Mouse (Mus musculus) megakaryocyte progenitor cell, adult 5-6 weeks (primary cell): ENCODE results near the gene Jade1. TPM values are rescaled to one million over a fixed set of nuclear protein-coding genes. Genes with fewer than 3 reads are reported as not detected.

Source experiments
- ATAC-seq: replicated peaks from 2 replicates; pipeline ENCODE4 v1.8.0; 2016; ENCODE audit warnings: mild to moderate bottlenecking, moderate TSS enrichment, inconsistent platforms; ENCODE audit not compliant: poor library complexity
- total RNA-seq, 2 experiments: library from RNA; stranded (forward) in 1 of 2; stranded (reverse) in 1 of 2; fragments of 157-497, 149-512 nt in 1 of 2; fragments of 200-1000 nt in 1 of 2; gene quantifications; 2 replicates each; pipeline versions ENCODE4 v1.2.3 to v1.2.4; 2015 to 2017

Jade1 gene
- total RNA-seq (2015) = 45.3 and 47.8 TPM in 2 replicates
- total RNA-seq (2017) = 34.6 and 38.7 TPM in 2 replicates

GRCm38 (mm10) chr3:41555491-41556381 lies at the start of gene Jade1:
Gene Jade1 (plus strand): TSS chr3:41555731.
- no peak for ATAC-seq

GRCm38 (mm10) chr3:41509441-41509840 lies 46.1 kb upstream of the Jade1 start:
- ATAC-seq = peak; percentile 91

GRCm38 (mm10) chr3:41510191-41510590 lies 45.3 kb upstream of the Jade1 start:
- ATAC-seq = no peak

GRCm38 (mm10) chr3:41510750-41511149 lies 44.8 kb upstream of the Jade1 start:
- no peak for ATAC-seq

- no peak for ATAC-seq
These were observed 41.5 kb upstream of the Jade1 start for GRCm38 (mm10) chr3:41514003-41514402.

- ATAC-seq = peak; percentile 81
These were observed 40.7 kb upstream of the Jade1 start for GRCm38 (mm10) chr3:41514683-41515305.

- no peak for ATAC-seq
These were observed 38.5 kb upstream of the Jade1 start for GRCm38 (mm10) chr3:41516961-41517518.

- ATAC-seq = no peak
These were observed 34.6 kb upstream of the Jade1 start for GRCm38 (mm10) chr3:41520925-41521324.

GRCm38 (mm10) chr3:41521733-41522132 lies 33.8 kb upstream of the Jade1 start:
- ATAC-seq = no peak

- peak; percentile 40 for ATAC-seq
These were observed 33.1 kb upstream of the Jade1 start for GRCm38 (mm10) chr3:41522226-41523005.

- peak; percentile 6; the same call in 1 of the 2 replicates for ATAC-seq
These were observed 32.5 kb upstream of the Jade1 start for GRCm38 (mm10) chr3:41523006-41523375.

GRCm38 (mm10) chr3:41523460-41523859 lies 32.1 kb upstream of the Jade1 start:
- peak; percentile 79 for ATAC-seq

- ATAC-seq = peak; percentile 57; the same call in 1 of the 2 replicates
These were observed 27.1 kb upstream of the Jade1 start for GRCm38 (mm10) chr3:41528291-41528969.

GRCm38 (mm10) chr3:41530156-41530555 lies 25.4 kb upstream of the Jade1 start:
- no peak for ATAC-seq

GRCm38 (mm10) chr3:41531541-41531940 lies 24.0 kb upstream of the Jade1 start:
- ATAC-seq = no peak

- ATAC-seq = no peak
These were observed 23.4 kb upstream of the Jade1 start for GRCm38 (mm10) chr3:41532109-41532508.

GRCm38 (mm10) chr3:41533660-41534059 lies 21.9 kb upstream of the Jade1 start:
- no peak for ATAC-seq

- ATAC-seq = no peak
These were observed 17.6 kb upstream of the Jade1 start for GRCm38 (mm10) chr3:41537957-41538356.

- ATAC-seq = peak; percentile 95
These were observed 14.2 kb upstream of the Jade1 start for GRCm38 (mm10) chr3:41541313-41541712.

- ATAC-seq = no peak
These were observed 11.1 kb upstream of the Jade1 start for GRCm38 (mm10) chr3:41544451-41544850.
